Mouse (Mus musculus): ENCODE measurements around the gene Fbxw7.

DNA sequence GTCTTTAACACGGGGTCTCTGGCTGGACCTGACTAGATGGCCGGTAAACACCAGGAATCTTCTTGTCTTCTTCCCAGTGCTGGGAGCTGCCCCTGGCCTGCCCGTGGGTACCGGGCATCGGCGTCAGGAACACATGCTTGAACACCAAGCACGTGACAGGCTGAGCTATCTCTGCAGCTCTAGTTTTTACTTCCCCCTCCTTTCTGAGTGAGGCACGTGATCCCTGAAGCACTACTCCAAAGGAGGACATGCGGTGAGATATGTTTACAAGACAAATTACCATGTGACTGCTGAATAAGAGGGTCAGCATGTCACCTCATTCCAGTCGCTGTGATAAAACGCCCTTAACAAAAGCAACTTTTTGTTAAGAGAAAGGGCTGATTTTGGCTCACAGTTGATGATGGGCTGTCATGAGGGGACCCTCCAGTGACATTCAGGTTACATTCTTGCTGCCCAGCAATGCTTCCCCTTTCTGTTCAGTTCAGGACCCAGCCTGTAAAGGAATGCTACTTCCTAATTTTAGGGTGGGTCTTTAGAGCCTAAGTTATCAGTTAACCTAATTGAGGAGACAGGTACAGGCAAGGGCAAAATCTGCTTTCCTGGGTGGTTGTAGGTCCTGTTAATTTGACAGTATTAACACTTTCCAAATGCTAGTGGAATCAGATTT is 68.9 kb downstream of the Fbxw7 start:
- TF ChIP-seq POLR2A (IDR thresholded peaks at IDR 0.05; ENCODE audit: borderline replicate concordance, low read depth, low read length) = no peak
- no peak for TF ChIP-seq CTCF (IDR thresholded peaks at IDR 0.05; ENCODE audit: low read depth, low read length)
